8 mouse cellular contexts compared by ENCODE assay signal in genomic region chr14:33923168-33924070, GRCm38 (mm10). TPM values are rescaled to one million over a fixed set of nuclear protein-coding genes. Genes with fewer than 3 reads are reported as not detected.
DNase-seq lines count a peak whose midpoint lies in the region; ATAC-seq lines count a peak whose summit lies in the region.

Gdf10 (plus strand) TSS chr14:33923587.

- H3K9ac ChIP-seq in embryonic facial prominence, embryonic 14.5 days (ENCODE audit: low read depth, low read length), result peak within 1 kb of the TSS; percentile 74

- H3K27me3 ChIP-seq in embryonic facial prominence, embryonic 14.5 days (replicated peaks; ENCODE audit: control insufficient read depth, insufficient read depth, low read length), result peaks cover 53% of the 10 kb centered on the region

- peak within 1 kb of the TSS; percentile 62 for H3K4me3 ChIP-seq in embryonic facial prominence, embryonic 14.5 days (ENCODE audit: low read depth, low read length)

- intact Hi-C loops in heart, postnatal 14 days (cut with DNase I), result no loop called here

- under 1% methylated on average over 30 of the region's 85 CpGs for WGBS in embryonic facial prominence, embryonic 14.5 days

- H3K27ac ChIP-seq in embryonic facial prominence, embryonic 14.5 days (replicated peaks; ENCODE audit: low read depth, low read length), result peak within 1 kb of the TSS; percentile 56

- peak; percentile 82 for ATAC-seq in embryonic facial prominence, embryonic 14.5 days (ENCODE audit: low read depth)

- DNase-seq in ovary, adult 18-20 months (ENCODE audit: low spot score), result peak; percentile 24
- DNase-seq in ovary, postnatal 10 days (ENCODE audit: low spot score), result no peak
- peak; percentile 62 for DNase-seq in embryonic facial prominence, embryonic 14.5 days (ENCODE audit: low spot score)
- peak; percentile 43 to 53 for DNase-seq in heart, postnatal 14 days
- DNase-seq in layer of hippocampus, postnatal 36 days, result peak; percentile 59 to 64
- DNase-seq in lung, postnatal 4 days, result peak; percentile 46 to 74
- peak; percentile 25 to 37 for DNase-seq in right cerebral cortex, postnatal 36 days (ENCODE audit: low spot score in 2 of 2)
- no peak for DNase-seq in B cell, adult 2 months

- no peaks in the 10 kb centered on the region for H3K9me3 ChIP-seq in embryonic facial prominence, embryonic 14.5 days (ENCODE audit: control insufficient read depth, low read length)

- no peaks in the 10 kb centered on the region for H3K36me3 ChIP-seq in embryonic facial prominence, embryonic 14.5 days (ENCODE audit: control insufficient read depth, insufficient read depth, low read length)

- peaks cover 27% of the 10 kb centered on the region for H3K4me1 ChIP-seq in embryonic facial prominence, embryonic 14.5 days (ENCODE audit: control insufficient read depth, insufficient read depth, low read length)

- H3K4me2 ChIP-seq in embryonic facial prominence, embryonic 14.5 days (ENCODE audit: low read depth, low read length), result peak within 1 kb of the TSS; percentile 95

RNA-seq across cellular contexts. Expression of gene Gdf10, which starts in this region (rescaled TPM):
- 34.2 and 35.8 TPM in 2 replicates for polyA plus RNA-seq in embryonic facial prominence, embryonic 14.5 days (2014; fragmentation: Nextera tagmentation; extraction: Ambion mirVana)
- 1 to 10 TPM; 2.6 to 3.9 TPM for total RNA-seq in heart, postnatal 14 days (2021)
- 1 to 10 TPM; 5.4 to 5.7 TPM for total RNA-seq in layer of hippocampus, postnatal 36 days (2021)

Comparison
In these comparisons a context has a peak if more than half of its experiments do, and no peak if none do; other contexts are left out.
1. DNase-seq: peak in ovary, adult 18-20 months (single experiment), embryonic facial prominence, embryonic 14.5 days (single experiment), heart, postnatal 14 days (2 of 2), layer of hippocampus, postnatal 36 days (2 of 2), lung, postnatal 4 days (2 of 2) and right cerebral cortex, postnatal 36 days (2 of 2); none in ovary, postnatal 10 days (single experiment) and B cell, adult 2 months (0 of 2).